Mouse (Mus musculus) urinary bladder, postnatal 10 days (tissue): ENCODE measurements around the gene Spindoc.

ENCODE experiments used
- DNase-seq: peaks from one replicate; pipeline ENCODE4 v3.0.0; 2022; ENCODE audit warnings: low spot score

Spindoc gene

DNA sequence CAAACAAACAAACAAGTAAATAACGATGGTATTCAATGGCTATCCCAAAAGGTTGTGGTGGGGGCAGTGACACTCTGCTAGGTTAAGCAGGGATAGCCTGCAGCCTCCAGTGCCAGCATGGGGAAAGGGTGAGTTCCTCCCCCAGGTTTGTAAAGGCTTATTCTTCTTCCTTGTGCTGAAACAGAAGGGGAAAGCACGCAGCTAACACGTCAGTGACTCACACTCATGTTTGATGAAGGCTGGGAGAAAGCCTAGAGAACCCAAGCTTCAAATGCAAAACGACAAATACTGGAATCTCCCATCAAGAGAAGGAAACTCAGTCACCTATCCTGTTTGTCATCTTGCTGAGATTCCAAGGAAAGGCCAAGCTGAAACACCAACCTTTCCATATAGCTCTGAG lies 47.1 kb downstream of the Spindoc start:
- no peak for DNase-seq

DNA sequence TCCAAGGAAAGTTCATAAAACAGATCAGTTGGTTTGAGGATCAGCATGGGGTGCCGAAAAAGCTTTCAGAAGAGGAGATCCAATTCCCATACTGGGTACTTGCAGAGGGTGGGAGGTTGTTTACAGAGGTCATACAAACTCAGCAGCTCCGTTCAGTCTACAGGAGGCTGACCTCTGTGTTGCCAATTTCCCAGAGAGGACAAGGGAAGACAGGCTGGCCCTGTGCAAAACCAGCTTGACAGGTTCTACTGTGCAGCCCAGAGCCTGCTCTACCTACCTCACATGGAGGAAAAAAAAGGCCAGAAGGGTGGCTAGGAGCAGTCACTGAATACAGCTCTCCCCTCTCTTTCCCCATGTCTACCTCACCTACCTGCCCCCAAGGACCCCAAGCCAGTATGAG lies 48.7 kb downstream of the Spindoc start:
- no peak for DNase-seq

DNA sequence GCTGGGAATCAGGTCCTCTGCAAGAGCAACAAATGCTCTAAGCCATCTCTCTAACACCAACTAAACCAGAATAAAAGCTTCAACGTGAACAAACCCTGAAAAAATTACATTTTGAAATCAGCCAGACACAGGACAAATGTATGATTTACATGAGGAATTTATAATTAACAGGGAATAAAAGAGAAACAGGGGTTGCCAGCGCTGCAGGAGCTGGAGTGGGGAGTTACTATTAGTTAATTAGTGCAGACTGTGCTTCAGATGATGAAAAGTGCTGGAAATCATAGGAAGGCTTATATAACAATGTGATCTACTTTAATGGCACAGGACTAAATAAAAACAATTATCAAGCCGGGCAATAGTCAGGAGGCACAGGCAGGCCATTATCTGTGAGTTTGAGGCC lies 61.4 kb downstream of the Spindoc start:
- DNase-seq, result no peak

DNA sequence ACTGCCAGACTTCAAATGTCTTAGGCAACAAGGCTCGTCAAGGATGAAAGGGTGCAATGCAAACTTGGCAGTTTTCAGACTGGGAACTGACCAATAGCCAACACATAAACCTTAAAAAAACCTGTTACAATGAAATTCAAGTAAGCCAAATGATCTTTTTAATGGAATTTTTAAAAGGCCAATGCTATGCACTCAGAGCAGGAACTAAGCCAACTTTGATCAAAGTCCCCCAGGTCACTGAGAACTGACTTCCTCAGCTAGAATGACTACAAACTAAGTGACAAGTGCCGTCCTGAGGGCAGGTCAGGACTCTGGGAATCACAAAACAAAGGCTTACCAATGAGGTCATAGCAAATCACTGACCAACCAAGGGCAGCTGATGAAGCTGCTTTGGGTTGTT lies 62.6 kb downstream of the Spindoc start:
- no peak for DNase-seq

DNA sequence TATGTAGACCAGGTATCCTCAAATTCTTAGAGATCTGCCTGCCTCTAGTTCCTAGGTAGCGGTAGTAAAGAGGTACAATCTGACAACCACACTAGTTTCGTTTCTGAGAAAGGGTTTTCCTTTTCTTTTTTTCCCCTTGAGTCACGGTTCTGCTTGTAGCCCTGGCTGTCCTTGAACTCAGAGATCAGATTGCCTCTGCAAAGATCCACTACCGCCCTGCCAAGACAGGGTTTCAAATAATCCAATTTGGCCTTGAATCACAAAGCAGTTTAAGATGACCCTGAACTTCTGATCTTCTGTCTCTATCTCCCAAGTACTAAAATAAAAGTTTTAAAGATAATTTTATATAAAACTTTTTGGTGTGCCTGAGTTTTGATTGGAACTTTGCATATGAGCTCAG lies 65.1 kb downstream of the Spindoc start:
- DNase-seq, result no peak

DNA sequence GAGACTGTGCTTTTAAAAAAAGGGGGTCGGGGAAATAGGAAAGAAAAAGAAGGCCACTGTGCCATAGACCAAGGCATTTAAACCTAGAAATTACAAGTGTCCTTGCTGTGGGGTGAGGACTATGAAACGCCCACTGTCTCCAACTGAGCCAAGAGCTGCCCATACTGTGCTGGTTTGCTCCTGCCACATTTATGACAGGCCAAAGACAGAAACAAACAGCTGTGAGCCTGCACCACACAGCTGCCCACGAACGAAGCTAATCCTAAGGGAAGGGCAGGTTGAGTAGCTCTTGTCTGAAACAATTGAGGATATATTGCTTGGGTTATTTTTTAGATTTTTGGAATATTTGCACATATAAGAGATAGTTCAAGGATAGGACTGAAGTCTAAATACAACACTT lies 66.0 kb downstream of the Spindoc start:
- DNase-seq, result no peak

DNA sequence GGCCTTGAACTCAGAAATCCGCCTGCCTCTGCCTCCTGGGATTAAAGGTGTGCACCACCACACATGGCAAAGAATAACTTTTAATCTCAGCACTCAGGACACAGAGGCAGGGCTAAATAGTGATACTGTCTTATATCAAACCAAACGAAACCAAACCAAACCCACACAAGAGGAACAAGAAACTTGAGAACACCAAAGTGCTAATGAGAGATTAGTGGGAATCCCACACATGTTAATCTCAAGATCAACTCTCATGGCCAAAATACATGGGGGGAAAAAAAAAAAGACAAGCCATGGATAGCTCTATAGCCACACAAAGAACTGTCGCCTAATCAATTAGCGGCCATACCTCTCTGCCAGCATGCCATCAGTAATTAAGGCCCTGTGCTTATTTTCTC lies 67.2 kb downstream of the Spindoc start:
- DNase-seq, result no peak

DNA sequence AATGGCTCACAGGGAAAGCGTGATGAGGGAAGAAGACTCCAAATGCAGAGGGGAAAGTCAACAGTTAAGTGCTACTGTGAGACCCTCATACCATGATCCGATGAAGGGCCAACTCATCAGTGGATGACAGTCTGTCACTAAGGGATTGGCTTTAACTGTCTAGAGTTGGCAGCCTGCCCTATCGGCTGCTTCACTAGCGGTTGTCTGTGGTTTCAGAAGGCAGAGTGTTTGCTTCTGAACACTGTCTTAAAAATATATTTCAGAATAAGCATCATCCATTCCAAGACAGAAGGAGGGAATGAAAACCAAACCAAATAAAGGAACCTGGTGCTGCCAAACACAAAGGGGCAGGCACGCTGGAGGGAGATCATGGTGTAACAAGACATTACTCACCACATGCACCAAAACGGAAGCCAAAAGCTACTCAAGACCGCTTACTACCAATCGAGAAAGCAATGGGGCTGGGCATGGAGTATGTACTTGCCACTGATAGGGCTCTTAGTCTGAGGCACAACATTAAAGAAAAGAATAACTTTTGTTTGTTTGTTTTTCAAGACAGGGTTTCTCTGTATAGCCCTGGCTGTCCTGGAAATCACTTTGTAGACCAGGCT lies 67.7 kb downstream of the Spindoc start:
- no peak for DNase-seq

DNA sequence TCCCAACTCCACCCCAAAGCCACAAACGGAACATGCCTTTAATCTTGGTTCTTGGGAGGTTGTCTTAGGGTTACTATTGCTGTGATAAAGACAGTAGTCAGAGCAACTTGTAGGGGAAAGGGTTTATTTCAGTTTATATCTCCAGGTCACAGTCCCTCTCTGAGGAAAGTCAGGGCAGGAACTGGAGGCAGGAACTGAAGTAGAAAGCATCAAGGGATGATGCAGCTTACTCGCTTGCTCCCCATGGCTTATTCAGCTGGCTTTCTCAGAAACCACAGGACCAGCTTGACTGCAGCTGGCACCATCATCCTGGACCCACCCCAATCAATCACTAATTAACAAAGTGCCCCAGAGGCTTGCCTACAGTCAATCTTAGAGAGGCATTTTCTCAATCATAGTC lies 69.1 kb downstream of the Spindoc start:
- no peak for DNase-seq

DNA sequence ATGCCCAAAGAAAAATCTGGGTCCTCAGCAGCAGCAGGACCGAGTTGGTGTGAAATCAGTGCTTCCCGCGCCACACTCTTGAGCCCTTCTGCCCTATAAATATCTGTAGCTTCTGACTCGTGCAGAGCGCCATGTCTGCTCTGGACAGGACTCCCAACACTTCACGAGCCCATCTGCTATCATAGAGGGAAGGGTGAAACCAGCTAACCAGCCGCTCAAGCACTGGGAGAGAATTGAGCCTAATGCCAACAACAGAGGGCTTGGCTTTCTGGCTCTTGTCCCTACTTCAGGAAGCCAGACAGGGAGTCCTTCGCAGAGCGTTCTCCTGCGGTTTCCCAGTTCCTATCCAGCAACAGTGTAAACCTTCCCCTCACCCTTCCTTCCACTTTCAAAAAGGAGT lies 71.5 kb downstream of the Spindoc start:
- no peak for DNase-seq

DNA sequence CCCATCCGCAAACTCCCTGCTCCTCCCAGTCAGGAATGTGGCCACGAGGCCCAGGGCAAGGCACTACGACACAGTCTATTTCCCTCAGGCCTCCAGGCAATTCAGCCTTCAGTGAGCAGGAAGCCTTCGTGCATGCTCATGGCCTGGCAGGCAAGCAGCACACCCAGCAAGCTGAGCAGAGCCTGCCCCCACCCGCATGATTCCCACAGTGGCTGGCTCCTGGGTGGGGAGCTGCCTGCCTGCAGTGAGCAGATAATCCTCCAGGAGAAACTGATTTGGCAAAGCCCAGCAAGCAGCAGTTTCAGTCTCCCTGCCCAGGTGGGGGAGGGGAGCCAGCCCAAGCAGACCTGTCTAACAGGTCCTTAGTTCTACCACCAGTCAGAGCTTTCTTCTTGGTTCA lies 72.1 kb downstream of the Spindoc start:
- peak; percentile 39 for DNase-seq

DNA sequence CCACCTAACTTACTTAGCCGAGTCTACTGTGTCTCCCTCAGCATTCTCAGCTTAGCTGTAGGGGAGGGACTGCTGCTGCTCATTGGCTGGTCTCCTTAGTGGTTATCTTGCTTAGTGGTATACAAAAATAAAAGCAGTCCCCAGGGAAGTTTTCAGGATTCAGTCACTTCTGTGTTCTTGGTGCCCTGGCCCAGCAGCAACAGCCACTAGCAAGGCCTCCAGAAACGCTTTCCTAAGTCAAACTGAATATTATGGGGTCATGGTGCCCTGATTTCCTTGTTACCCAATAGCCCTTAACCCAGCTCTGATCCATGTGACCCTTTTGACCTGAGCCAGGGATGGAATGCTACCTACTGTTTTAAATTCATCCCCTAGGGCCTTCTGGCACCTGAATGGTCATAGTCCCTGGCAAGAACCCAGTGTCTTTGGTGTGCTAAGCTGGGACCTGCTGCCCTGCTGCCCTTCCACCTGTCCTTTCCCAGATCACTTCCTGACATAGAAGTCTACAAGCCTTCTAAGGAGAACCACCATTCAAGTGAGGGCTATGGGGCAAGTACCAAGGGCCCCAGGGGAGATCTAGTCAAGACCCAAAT lies 73.0 kb downstream of the Spindoc start:
- no peak for DNase-seq

DNA sequence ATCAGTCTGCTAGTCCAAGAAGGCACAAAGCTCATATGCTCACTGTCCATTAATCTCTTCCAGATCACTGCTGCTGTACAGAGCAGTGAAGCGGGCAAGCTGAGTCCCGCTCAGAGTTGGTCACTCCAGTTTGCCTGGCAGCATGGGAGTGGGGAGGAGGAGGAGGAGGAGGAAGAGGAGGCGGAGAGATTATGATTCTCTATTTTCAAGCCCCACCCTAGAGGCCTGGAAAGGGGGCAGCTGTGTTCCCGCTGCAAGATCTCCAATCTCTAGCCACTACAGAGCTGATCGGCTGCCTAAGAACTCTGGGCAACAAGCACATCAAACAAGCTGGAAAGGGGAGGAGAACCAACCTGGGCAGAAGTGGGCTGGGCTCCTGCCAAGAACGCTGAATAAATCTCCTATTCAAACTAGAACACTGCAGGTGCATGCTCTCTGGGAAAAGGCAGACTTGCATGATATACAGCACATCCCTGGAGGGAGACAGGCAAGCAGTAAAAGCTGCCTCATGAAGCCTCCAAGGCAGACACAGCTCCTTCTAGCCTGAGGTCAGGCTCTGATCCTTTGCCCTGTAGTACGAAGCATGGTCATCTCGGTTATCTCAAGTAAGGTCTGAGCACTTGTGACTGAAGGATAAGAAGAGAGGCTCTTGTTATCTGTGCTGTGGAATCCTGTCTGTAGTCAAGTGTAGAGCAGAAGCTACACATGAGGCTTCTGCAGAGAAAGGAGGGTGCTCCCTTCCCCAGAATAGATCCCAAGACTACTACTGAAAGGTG lies 74.6 kb downstream of the Spindoc start:
- DNase-seq, result no peak

DNA sequence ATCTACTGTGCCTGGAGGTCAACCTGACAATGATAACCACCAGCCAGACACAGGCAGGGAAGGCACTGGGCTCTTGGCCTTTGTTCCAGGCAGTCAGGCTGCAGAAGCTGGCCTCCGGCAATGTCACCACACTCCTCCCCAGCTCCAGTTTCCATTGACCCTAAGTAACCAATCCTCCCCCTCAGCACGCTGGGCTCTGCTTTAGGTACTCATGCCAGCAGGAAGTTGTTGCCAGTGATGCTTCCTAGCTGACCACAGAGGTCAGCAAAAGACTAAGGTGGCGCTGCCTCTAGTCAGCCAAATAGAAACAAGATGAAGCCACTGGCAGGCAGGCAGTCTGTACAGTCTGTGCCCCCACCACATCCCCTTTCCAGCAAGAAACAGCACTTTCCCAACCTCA lies 75.8 kb downstream of the Spindoc start:
- DNase-seq, result no peak

DNA sequence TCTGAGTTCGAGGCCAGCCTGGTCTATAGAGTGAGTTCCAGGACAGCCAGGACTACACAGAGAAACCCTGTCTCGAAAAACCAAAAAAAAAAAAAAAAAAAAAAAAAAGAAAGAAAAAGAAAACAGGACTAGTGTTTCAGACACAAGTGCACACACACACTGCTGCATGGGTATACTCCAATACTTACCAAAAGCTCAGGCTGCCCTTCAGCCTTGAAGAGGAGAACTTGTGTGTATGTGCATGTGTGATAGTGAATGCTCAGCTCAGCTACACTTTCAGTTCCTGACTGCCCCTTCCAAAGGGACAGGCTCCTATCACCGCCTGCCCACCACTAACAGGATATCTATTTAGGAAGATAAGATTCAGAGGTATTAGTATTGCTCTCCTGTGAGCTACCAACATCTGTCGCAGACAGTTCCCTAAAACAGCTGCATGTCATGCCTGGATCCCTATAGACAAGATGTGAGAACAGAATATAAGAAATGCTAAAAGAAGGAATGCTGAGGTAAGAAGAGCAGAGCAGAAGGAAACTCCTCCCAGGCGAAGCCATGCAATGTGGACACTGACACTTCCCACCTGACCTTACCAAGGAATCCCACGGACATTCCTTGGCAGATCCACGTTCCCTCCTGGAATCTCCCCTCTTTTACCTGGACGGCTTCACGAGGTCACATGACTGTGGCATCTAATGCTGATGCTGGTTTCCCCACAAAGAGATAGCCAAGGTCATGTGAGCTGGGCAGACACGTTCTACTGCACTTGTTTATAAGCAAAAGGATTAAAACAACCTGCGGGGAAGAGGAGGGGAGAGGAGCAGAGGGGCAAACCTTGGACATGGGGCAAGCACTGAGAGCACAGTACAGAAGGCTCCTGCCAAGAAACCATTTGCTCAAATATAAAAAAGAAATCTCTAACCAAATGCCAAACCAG lies 77.1 kb downstream of the Spindoc start:
- no peak for DNase-seq

DNA sequence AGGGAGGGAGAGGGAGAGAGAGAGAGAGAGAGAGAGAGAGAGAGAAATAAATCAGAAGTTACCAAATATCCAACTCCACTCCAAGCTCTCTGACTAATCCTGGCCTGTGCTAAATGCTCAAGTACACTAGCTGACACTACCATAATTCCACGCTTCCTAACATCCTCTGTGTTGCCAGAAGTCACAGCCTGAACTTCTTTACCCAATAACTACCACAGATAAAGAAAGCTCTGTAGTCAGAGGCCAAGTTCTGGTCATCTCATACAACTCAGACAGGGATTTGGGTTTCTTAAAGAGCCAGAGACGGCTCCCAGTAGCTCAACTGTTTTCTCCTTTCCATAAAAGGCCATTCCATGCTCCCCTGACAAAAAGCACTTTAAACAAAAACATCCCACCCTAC lies 78.0 kb downstream of the Spindoc start:
- DNase-seq, result no peak
